9 mouse cellular contexts compared by ENCODE assay signal in genomic region chr7:45340066-45340442, GRCm38 (mm10). TPM values are rescaled to one million over a fixed set of nuclear protein-coding genes. Genes with fewer than 3 reads are reported as not detected.
A peak's percentile ranks its signal among the peaks of the same experiment; 100 is the strongest.
DNase-seq lines count a peak whose midpoint lies in the region; ATAC-seq and TF ChIP-seq lines count a peak whose summit lies in the region.
"Had no signal": no experiment of that assay in that cellular context is flagged by ENCODE, and none has a peak within 500 bp of the region (broad histone marks: within the 10 kb centered on the region; RNA-seq: fewer than 3 reads in every experiment).

No protein-coding gene starts in this region.

- H3K27me3 ChIP-seq in lung, embryonic 14.5 days (ENCODE audit: insufficient read depth, low read length): no peaks in the 10 kb centered on the region
- H3K27me3 ChIP-seq in forebrain, embryonic 11.5 days (ENCODE audit: control insufficient read depth, insufficient read depth, low read length): 0 out of 2 replicates have a peak, but pooled peaks cover 3% of the 10 kb centered on the region
- peaks cover 35% of the 10 kb centered on the region for H3K27me3 ChIP-seq in limb, embryonic 12.5 days

- DNase-seq in lung, embryonic 14.5 days: no peak
- DNase-seq in lung, postnatal 25 days (ENCODE audit: low spot score): no peak
- DNase-seq in forebrain, embryonic 11.5 days (ENCODE audit: low spot score): no peak
- DNase-seq in left cerebral cortex, postnatal 36 days (ENCODE audit: low spot score in 2 of 2): no peak
- DNase-seq in frontal cortex, postnatal 14 days (ENCODE audit: low spot score in 2 of 2): no peak
- no peak for DNase-seq in layer of hippocampus, adult 2 months (ENCODE audit: low spot score in 2 of 2)

- 1% methylated on average over 11 of the region's 11 CpGs for WGBS in lung, embryonic 14.5 days
- WGBS in forebrain, embryonic 11.5 days: 3% methylated on average over 11 of the region's 11 CpGs
- under 1% methylated on average over 11 of the region's 11 CpGs for WGBS in limb, embryonic 12.5 days
- 50% methylated on average over 11 of the region's 11 CpGs for whole genome bisulfite sequencing in olfactory bulb, adult 2 months

- H3K4me3 ChIP-seq in lung, embryonic 14.5 days (ENCODE audit: low read depth, low read length): peak overlapping the region; percentile 56
- H3K4me3 ChIP-seq in forebrain, embryonic 11.5 days (ENCODE audit: low read depth, low read length): peak overlapping the region; percentile 49
- peak overlapping the region; percentile 60 for H3K4me3 ChIP-seq in limb, embryonic 12.5 days (replicated peaks)
- 0 out of 2 replicates have a peak overlapping the region, but pooled peaks have one; percentile 11 for H3K4me3 ChIP-seq in olfactory bulb, adult 2 months (ENCODE audit: insufficient read depth, low read depth, low read length)
- no peak overlapping the region for H3K4me3 ChIP-seq in layer of hippocampus, adult 2 months

- no peak for TF ChIP-seq POLR2A in olfactory bulb, adult 2 months (IDR thresholded peaks at IDR 0.05; ENCODE audit: insufficient read depth, low read depth, low read length)

- ATAC-seq in lung, embryonic 14.5 days (ENCODE audit: insufficient read depth): peak; percentile 2; the same call in 1 of the 2 replicates
- no peak for ATAC-seq in forebrain, embryonic 11.5 days (replicated peaks; ENCODE audit: low FRiP score)
- ATAC-seq in limb, embryonic 12.5 days (ENCODE audit: insufficient number of reproducible peaks, insufficient read depth, low FRiP score, low TSS enrichment, low read depth): no peak

- no peaks in the 10 kb centered on the region for H3K36me3 ChIP-seq in lung, embryonic 14.5 days (ENCODE audit: insufficient read depth)
- no peaks in the 10 kb centered on the region for H3K36me3 ChIP-seq in forebrain, embryonic 11.5 days (ENCODE audit: control insufficient read depth, insufficient read depth, low read length)
- H3K36me3 ChIP-seq in limb, embryonic 12.5 days: no peaks in the 10 kb centered on the region

- H3K9ac ChIP-seq in lung, embryonic 14.5 days: peak overlapping the region; percentile 63
- H3K9ac ChIP-seq in forebrain, embryonic 11.5 days (ENCODE audit: low read length): peak overlapping the region; percentile 74; the same call in 1 of the 2 replicates
- H3K9ac ChIP-seq in limb, embryonic 12.5 days (replicated peaks): peak overlapping the region; percentile 72; the same call in 1 of the 2 replicates

- peaks cover 15% of the 10 kb centered on the region for H3K4me1 ChIP-seq in lung, embryonic 14.5 days (ENCODE audit: insufficient read depth)
- H3K4me1 ChIP-seq in forebrain, embryonic 11.5 days (replicated peaks; ENCODE audit: control insufficient read depth, insufficient read depth, low read length): peaks cover 17% of the 10 kb centered on the region
- peaks cover 53% of the 10 kb centered on the region for H3K4me1 ChIP-seq in limb, embryonic 12.5 days (replicated peaks)
- H3K4me1 ChIP-seq in olfactory bulb, adult 2 months (ENCODE audit: control insufficient read depth, insufficient read depth, low read length): peaks cover 9% of the 10 kb centered on the region

- H3K27ac ChIP-seq in lung, embryonic 14.5 days (ENCODE audit: low read depth): peak overlapping the region; percentile 68
- H3K27ac ChIP-seq in forebrain, embryonic 11.5 days (ENCODE audit: low read depth, low read length): no peak overlapping the region
- H3K27ac ChIP-seq in limb, embryonic 12.5 days: peak overlapping the region; percentile 47
- H3K27ac ChIP-seq in olfactory bulb, adult 2 months (ENCODE audit: insufficient read depth, low read depth, low read length): no peak overlapping the region
- H3K27ac ChIP-seq in layer of hippocampus, adult 2 months: no peak overlapping the region

- peak overlapping the region; percentile 95 for H3K4me2 ChIP-seq in lung, embryonic 14.5 days
- H3K4me2 ChIP-seq in forebrain, embryonic 11.5 days (ENCODE audit: low read depth, low read length, severe bottlenecking): peak overlapping the region; percentile 92
- peak overlapping the region; percentile 94 for H3K4me2 ChIP-seq in limb, embryonic 12.5 days

- TF ChIP-seq CTCF in lung, embryonic 14.5 days (IDR thresholded peaks at IDR 0.05; ENCODE audit: low read depth): no peak
- TF ChIP-seq CTCF in olfactory bulb, adult 2 months (IDR thresholded peaks at IDR 0.05; ENCODE audit: insufficient read depth, low read depth, low read length): no peak
- no peak for TF ChIP-seq CTCF in layer of hippocampus, adult 2 months (conservative IDR thresholded peaks at IDR 0.05)

- no peaks in the 10 kb centered on the region for H3K9me3 ChIP-seq in lung, embryonic 14.5 days (ENCODE audit: low read depth, low read length)
- H3K9me3 ChIP-seq in forebrain, embryonic 11.5 days (ENCODE audit: control insufficient read depth, low read length): no peaks in the 10 kb centered on the region
- H3K9me3 ChIP-seq in limb, embryonic 12.5 days: no peaks in the 10 kb centered on the region

- intact Hi-C loops in left cerebral cortex, postnatal 36 days (cut with DNase I): loop anchor here (5.0 kb wide), 1 partner anchor 33 kb away; no protein-coding TSS in a partner anchor

RNA-seq across cellular contexts. Expression of gene Hrc, which starts 5.0 kb away (rescaled TPM):
- polyA plus RNA-seq in lung, embryonic 14.5 days (2014; fragmentation: Nextera tagmentation; extraction: Ambion mirVana): 0.58 and 1.2 TPM in 2 replicates
- not detected in 2 replicates for polyA plus RNA-seq in forebrain, embryonic 11.5 days (2014; fragmentation: Nextera tagmentation; extraction: Ambion mirVana)
- polyA plus RNA-seq in limb, embryonic 12.5 days (2016; fragmentation: Nextera tagmentation; extraction: Ambion mirVana): 1.8 and 1.9 TPM in 2 replicates
- not detected in 2 replicates for polyA plus RNA-seq in olfactory bulb, adult 2 months (2012; ENCODE audit: insufficient read depth, insufficient read length, low replicate concordance, missing spikeins)
- total RNA-seq in left cerebral cortex, postnatal 36 days (2021): under 1 TPM; 0.27 to 0.52 TPM
- under 1 TPM; 0.22 to 0.33 TPM for total RNA-seq in layer of hippocampus, adult 2 months (2021)

RNA-seq across cellular contexts. Expression of gene Trpm4, which starts 6.5 kb away (rescaled TPM):
- polyA plus RNA-seq in lung, embryonic 14.5 days (2014; fragmentation: Nextera tagmentation; extraction: Ambion mirVana): 11.4 and 15.7 TPM in 2 replicates
- polyA plus RNA-seq in forebrain, embryonic 11.5 days (2014; fragmentation: Nextera tagmentation; extraction: Ambion mirVana): 5.6 and 6.8 TPM in 2 replicates
- 14.0 and 16.1 TPM in 2 replicates for polyA plus RNA-seq in limb, embryonic 12.5 days (2016; fragmentation: Nextera tagmentation; extraction: Ambion mirVana)
- polyA plus RNA-seq in olfactory bulb, adult 2 months (2012; ENCODE audit: insufficient read depth, insufficient read length, low replicate concordance, missing spikeins): not detected in 2 replicates
- 10 to 100 TPM; 18.0 to 20.9 TPM for total RNA-seq in left cerebral cortex, postnatal 36 days (2021)
- total RNA-seq in layer of hippocampus, adult 2 months (2021): 10 to 100 TPM; 12.8 to 16.5 TPM

RNA-seq across cellular contexts. Expression of gene Ppfia3, which starts 26.8 kb away (rescaled TPM):
- polyA plus RNA-seq in lung, embryonic 14.5 days (2014; fragmentation: Nextera tagmentation; extraction: Ambion mirVana): 3.1 and 3.2 TPM in 2 replicates
- polyA plus RNA-seq in forebrain, embryonic 11.5 days (2014; fragmentation: Nextera tagmentation; extraction: Ambion mirVana): 11.6 and 13.0 TPM in 2 replicates
- polyA plus RNA-seq in limb, embryonic 12.5 days (2016; fragmentation: Nextera tagmentation; extraction: Ambion mirVana): 6.4 and 8.4 TPM in 2 replicates
- not detected in 2 replicates for polyA plus RNA-seq in olfactory bulb, adult 2 months (2012; ENCODE audit: insufficient read depth, insufficient read length, low replicate concordance, missing spikeins)
- 100 to 1,000 TPM; 154 to 168 TPM for total RNA-seq in left cerebral cortex, postnatal 36 days (2021)
- total RNA-seq in layer of hippocampus, adult 2 months (2021): 100 to 1,000 TPM; 133 to 138 TPM
- total RNA-seq: heart, postnatal 36 days had no signal

RNA-seq across cellular contexts. Expression of gene Lin7b, which starts 30.3 kb away (rescaled TPM):
- polyA plus RNA-seq in lung, embryonic 14.5 days (2014; fragmentation: Nextera tagmentation; extraction: Ambion mirVana): 0.30 and 0.87 TPM in 2 replicates
- polyA plus RNA-seq in forebrain, embryonic 11.5 days (2014; fragmentation: Nextera tagmentation; extraction: Ambion mirVana): 0.48 and 1.5 TPM in 2 replicates
- polyA plus RNA-seq in limb, embryonic 12.5 days (2016; fragmentation: Nextera tagmentation; extraction: Ambion mirVana): 1.4 and 1.8 TPM in 2 replicates
- polyA plus RNA-seq in olfactory bulb, adult 2 months (2012; ENCODE audit: insufficient read depth, insufficient read length, low replicate concordance, missing spikeins): not detected in 2 replicates
- total RNA-seq in left cerebral cortex, postnatal 36 days (2021): 100 to 1,000 TPM; 164 to 189 TPM
- total RNA-seq in layer of hippocampus, adult 2 months (2021): 100 to 1,000 TPM; 138 to 146 TPM

RNA-seq across cellular contexts. Expression of gene Snrnp70, which starts 55.5 kb away (rescaled TPM):
- 74.0 and 88.2 TPM in 2 replicates for polyA plus RNA-seq in lung, embryonic 14.5 days (2014; fragmentation: Nextera tagmentation; extraction: Ambion mirVana)
- 79.8 and 87.9 TPM in 2 replicates for polyA plus RNA-seq in forebrain, embryonic 11.5 days (2014; fragmentation: Nextera tagmentation; extraction: Ambion mirVana)
- 341 and 347 TPM in 2 replicates for polyA plus RNA-seq in limb, embryonic 12.5 days (2016; fragmentation: Nextera tagmentation; extraction: Ambion mirVana)
- 1,039 and 1,720 TPM in 2 replicates for polyA plus RNA-seq in olfactory bulb, adult 2 months (2012; ENCODE audit: insufficient read depth, insufficient read length, low replicate concordance, missing spikeins)
- 100 to 1,000 TPM; 273 to 486 TPM for total RNA-seq in left cerebral cortex, postnatal 36 days (2021)
- 100 to 1,000 TPM; 456 to 514 TPM for total RNA-seq in layer of hippocampus, adult 2 months (2021)

Comparison
In these comparisons a context has a peak if more than half of its experiments do, and no peak if none do; other contexts are left out.
1. H3K27ac ChIP-seq: peak in lung, embryonic 14.5 days (single experiment) and limb, embryonic 12.5 days (single experiment); none in forebrain, embryonic 11.5 days (single experiment), olfactory bulb, adult 2 months (single experiment) and layer of hippocampus, adult 2 months (single experiment).
2. Peak in every context shown above with its lines, with median percentiles within 50 percentile points of each other: H3K4me2 ChIP-seq and H3K9ac ChIP-seq.